Mouse (Mus musculus): Measurements from ENCODE around the gene Krtap13-1. TPM values are rescaled to one million over a fixed set of nuclear protein-coding genes. Genes with fewer than 3 reads are reported as not detected.
"Not testable (repeated sequence)": the region's sequence is repeated elsewhere in the genome, so short reads cannot be mapped to it uniquely, and the experiment has no call there.

The Krtap13-1 gene
- total and polyA plus RNA-seq, 3 experiments: not detected

GRCm38 (mm10) chr16:88735391-88735790 lies 6.7 kb downstream of the Krtap13-1 start:
- no peak for DNase-seq (ENCODE audit: low read depth, low spot score)
- no peaks in the 10 kb centered on the region for H3K9me3 ChIP-seq (replicated peaks; ENCODE audit: insufficient read depth, low read length)
- H3K36me3 ChIP-seq (ENCODE audit: control insufficient read depth in 1 of 2, insufficient read depth in 2 of 2, low read length in 2 of 2): no peaks in the 10 kb centered on the region
- no peak overlapping the region for H3K27ac ChIP-seq (ENCODE audit: control insufficient read depth, low read depth, low read length)
- no peaks in the 10 kb centered on the region for H3K4me1 ChIP-seq (ENCODE audit: control insufficient read depth in 1 of 2, insufficient read depth in 2 of 2, low read length in 2 of 2)
- no peak overlapping the region for H3K4me3 ChIP-seq (ENCODE audit: control insufficient read depth in 1 of 2, insufficient read depth in 1 of 2, low read depth in 2 of 2, low read length in 2 of 2)
- no peaks in the 10 kb centered on the region for H3K79me2 ChIP-seq (ENCODE audit: control insufficient read depth, insufficient read depth, low read length, poor library complexity)
- no peak for TF ChIP-seq HCFC1 (IDR thresholded peaks at IDR 0.05; ENCODE audit: low read depth, low read length)
- no peak for TF ChIP-seq GABPA (IDR thresholded peaks at IDR 0.05; ENCODE audit: low read depth, low read length)
- TF ChIP-seq MYB (IDR thresholded peaks at IDR 0.05; ENCODE audit: low read depth, low read length): no peak
- no peak for TF ChIP-seq MEF2A (IDR thresholded peaks at IDR 0.05; ENCODE audit: extremely low read depth, insufficient replicate concordance, low read depth, low read length, poor library complexity, severe bottlenecking)
- TF ChIP-seq ZKSCAN1 (IDR thresholded peaks at IDR 0.05; ENCODE audit: low read depth, low read length): no peak
- TF ChIP-seq ZC3H11A (IDR thresholded peaks at IDR 0.05; ENCODE audit: low read depth, low read length): no peak
- TF ChIP-seq UBTF (IDR thresholded peaks at IDR 0.05; ENCODE audit: borderline replicate concordance, insufficient read depth, low read depth, low read length): no peak
- TF ChIP-seq ELF1 (IDR thresholded peaks at IDR 0.05; ENCODE audit: low read depth, low read length): no peak
- TF ChIP-seq ZNF384 (IDR thresholded peaks at IDR 0.05; ENCODE audit: low read depth, low read length): no peak
- TF ChIP-seq SMC3 (IDR thresholded peaks at IDR 0.05; ENCODE audit: low read depth, low read length): no peak
- TF ChIP-seq NELFE (IDR thresholded peaks at IDR 0.05; ENCODE audit: low read depth, low read length): no peak
- H3K27me3 ChIP-seq (ENCODE audit: control insufficient read depth in 1 of 2, insufficient read depth in 2 of 2, low read length in 2 of 2): no peaks in the 10 kb centered on the region
- no peak overlapping the region for H3K9ac ChIP-seq (ENCODE audit: control insufficient read depth, low read depth, low read length, poor library complexity, severe bottlenecking)

GRCm38 (mm10) chr16:88744750-88745340 lies 16.2 kb downstream of the Krtap13-1 start:
- Histone ChIP-seq H3K27me3 (ENCODE audit: control insufficient read depth in 1 of 2, insufficient read depth in 2 of 2, low read length in 2 of 2) (no peaks in the 10 kb centered on the region), H3K9ac (ENCODE audit: control insufficient read depth, low read depth, low read length, poor library complexity, severe bottlenecking) (no peak overlapping the region), H3K36me3 (ENCODE audit: control insufficient read depth in 1 of 2, insufficient read depth in 2 of 2, low read length in 2 of 2) (no peaks in the 10 kb centered on the region), H3K4me3 (ENCODE audit: control insufficient read depth in 1 of 2, insufficient read depth in 1 of 2, low read depth in 2 of 2, low read length in 2 of 2) (no peak overlapping the region), H3K9me3 (replicated peaks; ENCODE audit: insufficient read depth, low read length) (no peaks in the 10 kb centered on the region), H3K27ac (ENCODE audit: control insufficient read depth, low read depth, low read length) (no peak overlapping the region), H3K79me2 (ENCODE audit: control insufficient read depth, insufficient read depth, low read length, poor library complexity) (no peaks in the 10 kb centered on the region), H3K4me1 (ENCODE audit: control insufficient read depth in 1 of 2, insufficient read depth in 2 of 2, low read length in 2 of 2) (no peaks in the 10 kb centered on the region)
- TF ChIP-seq SIN3A (IDR thresholded peaks at IDR 0.05; ENCODE audit: low read length) (no peak), MAZ (IDR thresholded peaks at IDR 0.05; ENCODE audit: low read depth, low read length) (no peak)
- no peak for DNase-seq (ENCODE audit: low read depth, low spot score)

GRCm38 (mm10) chr16:88747943-88748342 lies 19.3 kb downstream of the Krtap13-1 start:
- no peak for TF ChIP-seq UBTF (IDR thresholded peaks at IDR 0.05; ENCODE audit: borderline replicate concordance, insufficient read depth, low read depth, low read length)
- no peak for TF ChIP-seq KAT2A (conservative IDR thresholded peaks at IDR 0.05; ENCODE audit: low read depth, low read length)
- no peaks in the 10 kb centered on the region for H3K27me3 ChIP-seq (ENCODE audit: control insufficient read depth in 1 of 2, insufficient read depth in 2 of 2, low read length in 2 of 2)
- H3K9me3 ChIP-seq (replicated peaks; ENCODE audit: insufficient read depth, low read length): no peaks in the 10 kb centered on the region
- H3K4me3 ChIP-seq (ENCODE audit: control insufficient read depth in 1 of 2, insufficient read depth in 1 of 2, low read depth in 2 of 2, low read length in 2 of 2): no peak overlapping the region
- no peak for DNase-seq (ENCODE audit: low read depth, low spot score)
- H3K36me3 ChIP-seq (ENCODE audit: control insufficient read depth in 1 of 2, insufficient read depth in 2 of 2, low read length in 2 of 2): no peaks in the 10 kb centered on the region
- no peaks in the 10 kb centered on the region for H3K4me1 ChIP-seq (ENCODE audit: control insufficient read depth in 1 of 2, insufficient read depth in 2 of 2, low read length in 2 of 2)
- H3K27ac ChIP-seq (ENCODE audit: control insufficient read depth, low read depth, low read length): no peak overlapping the region
- no peaks in the 10 kb centered on the region for H3K79me2 ChIP-seq (ENCODE audit: control insufficient read depth, insufficient read depth, low read length, poor library complexity)
- no peak overlapping the region for H3K9ac ChIP-seq (ENCODE audit: control insufficient read depth, low read depth, low read length, poor library complexity, severe bottlenecking)

- DNase-seq (ENCODE audit: low read depth, low spot score); H3K4me1 ChIP-seq (ENCODE audit: control insufficient read depth in 1 of 2, insufficient read depth in 2 of 2, low read length in 2 of 2); H3K27me3 ChIP-seq (ENCODE audit: control insufficient read depth in 1 of 2, insufficient read depth in 2 of 2, low read length in 2 of 2); H3K79me2 ChIP-seq (ENCODE audit: control insufficient read depth, insufficient read depth, low read length, poor library complexity); H3K27ac ChIP-seq (ENCODE audit: control insufficient read depth, low read depth, low read length); H3K9me3 ChIP-seq (replicated peaks; ENCODE audit: insufficient read depth, low read length); H3K36me3 ChIP-seq (ENCODE audit: control insufficient read depth in 1 of 2, insufficient read depth in 2 of 2, low read length in 2 of 2); H3K9ac ChIP-seq (ENCODE audit: control insufficient read depth, low read depth, low read length, poor library complexity, severe bottlenecking); H3K4me3 ChIP-seq (ENCODE audit: control insufficient read depth in 1 of 2, insufficient read depth in 1 of 2, low read depth in 2 of 2, low read length in 2 of 2): not testable (repeated sequence)
Observed at GRCm38 (mm10) chr16:88751535-88751934, 22.9 kb downstream of the Krtap13-1 start, which contains the start of gene Krtap13. Gene Krtap13, minus strand, starts transcription at chr16:88751635.

- not testable (repeated sequence) for H3K27ac ChIP-seq (ENCODE audit: control insufficient read depth, low read depth, low read length); H3K36me3 ChIP-seq (ENCODE audit: control insufficient read depth in 1 of 2, insufficient read depth in 2 of 2, low read length in 2 of 2); H3K4me3 ChIP-seq (ENCODE audit: control insufficient read depth in 1 of 2, insufficient read depth in 1 of 2, low read depth in 2 of 2, low read length in 2 of 2); DNase-seq (ENCODE audit: low read depth, low spot score); H3K9me3 ChIP-seq (replicated peaks; ENCODE audit: insufficient read depth, low read length); H3K27me3 ChIP-seq (ENCODE audit: control insufficient read depth in 1 of 2, insufficient read depth in 2 of 2, low read length in 2 of 2); H3K79me2 ChIP-seq (ENCODE audit: control insufficient read depth, insufficient read depth, low read length, poor library complexity); H3K9ac ChIP-seq (ENCODE audit: control insufficient read depth, low read depth, low read length, poor library complexity, severe bottlenecking); H3K4me1 ChIP-seq (ENCODE audit: control insufficient read depth in 1 of 2, insufficient read depth in 2 of 2, low read length in 2 of 2)
Observed at GRCm38 (mm10) chr16:88758547-88758946, 29.9 kb downstream of the Krtap13-1 start, which contains the start of gene 2310034C09Rik. Gene 2310034C09Rik, plus strand, starts transcription at chr16:88758847.
